Mouse (Mus musculus) T-helper 1 cell (primary cell): ENCODE results near the gene Gm17584.
"Not testable (repeated sequence)": the region's sequence is repeated elsewhere in the genome, so short reads cannot be mapped to it uniquely, and the experiment has no call there.

Experiments used
- in situ Hi-C: fragments of 300-600 bp; cut with MboI, MseI; formaldehyde crosslinking; loops from one replicate; pipeline ENCODE4 v1.15.1; 2025; ENCODE audit warnings: high pct_unique_total_duplicates

Gene Gm17584

DNA sequence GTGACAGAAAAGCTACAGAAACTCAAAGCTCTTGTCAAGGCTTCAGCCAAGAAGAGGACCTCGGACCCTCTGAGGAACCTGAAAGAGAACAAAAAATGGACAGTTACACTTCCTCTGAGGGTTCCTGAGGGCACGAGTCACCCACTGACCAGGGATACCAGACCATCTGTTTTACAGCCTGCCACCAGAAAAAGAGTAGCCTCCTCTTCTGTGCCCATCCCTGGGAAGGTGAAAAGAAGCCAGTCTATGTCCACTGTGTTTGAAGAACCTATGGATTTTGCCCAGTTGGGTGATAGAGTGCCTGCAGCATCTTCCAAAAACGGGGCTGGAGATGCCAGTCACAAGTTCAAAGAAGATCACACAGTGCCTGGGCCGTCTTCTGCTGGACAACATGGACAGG is at the start of gene Gm17584:
Gene Gm17584, plus strand, starts transcription at position 301 of the 400 bp plus-strand sequence.
- in situ Hi-C loops = not testable (repeated sequence)
